Mouse (Mus musculus) embryo, embryonic 10 days (tissue): ENCODE measurements around the gene 1700012A03Rik.

Experiments used
- DNase-seq: peaks from one replicate; pipeline ENCODE4 v3.0.0-alpha.2; 2015; ENCODE audit warnings: low spot score

Gene 1700012A03Rik

GRCm38 (mm10) chr6:32049951-32050345 lies at the start of gene 1700012A03Rik:
Gene 1700012A03Rik (plus strand): TSS chr6:32050246.
- no peak for DNase-seq

- DNase-seq: no peak
Observed at GRCm38 (mm10) chr6:32004228-32004627, 45.8 kb upstream of the 1700012A03Rik start.

GRCm38 (mm10) chr6:32005914-32006313 lies 44.1 kb upstream of the 1700012A03Rik start:
- no peak for DNase-seq

GRCm38 (mm10) chr6:32006382-32006781 lies 43.7 kb upstream of the 1700012A03Rik start:
- no peak for DNase-seq

GRCm38 (mm10) chr6:32007336-32007735 lies 42.7 kb upstream of the 1700012A03Rik start:
- no peak for DNase-seq

GRCm38 (mm10) chr6:32016841-32017240 lies 33.2 kb upstream of the 1700012A03Rik start:
- DNase-seq: no peak

GRCm38 (mm10) chr6:32017406-32018104 lies 32.5 kb upstream of the 1700012A03Rik start:
- no peak for DNase-seq

- no peak for DNase-seq
Observed at GRCm38 (mm10) chr6:32018105-32018446, 32.0 kb upstream of the 1700012A03Rik start.

- DNase-seq: no peak
Observed at GRCm38 (mm10) chr6:32021853-32022536, 28.1 kb upstream of the 1700012A03Rik start.

GRCm38 (mm10) chr6:32022537-32022869 lies 27.5 kb upstream of the 1700012A03Rik start:
- DNase-seq: no peak

- no peak for DNase-seq
Observed at GRCm38 (mm10) chr6:32028228-32029009, 21.6 kb upstream of the 1700012A03Rik start.

GRCm38 (mm10) chr6:32034226-32034625 lies 15.8 kb upstream of the 1700012A03Rik start:
- no peak for DNase-seq

- no peak for DNase-seq
Observed at GRCm38 (mm10) chr6:32045344-32045743, 4.7 kb upstream of the 1700012A03Rik start.

GRCm38 (mm10) chr6:32049256-32049950 lies 643 bp upstream of the 1700012A03Rik start:
- DNase-seq: no peak

- no peak for DNase-seq
Observed at GRCm38 (mm10) chr6:32052135-32052915, 2.3 kb downstream of the 1700012A03Rik start.

GRCm38 (mm10) chr6:32056525-32056924 lies 6.5 kb downstream of the 1700012A03Rik start:
- no peak for DNase-seq

- no peak for DNase-seq
Observed at GRCm38 (mm10) chr6:32058571-32058970, 8.5 kb downstream of the 1700012A03Rik start.

GRCm38 (mm10) chr6:32060641-32061040 lies 10.6 kb downstream of the 1700012A03Rik start:
- DNase-seq: no peak

GRCm38 (mm10) chr6:32061266-32061665 lies 11.2 kb downstream of the 1700012A03Rik start:
- no peak for DNase-seq

- no peak for DNase-seq
Observed at GRCm38 (mm10) chr6:32065789-32066510, 15.9 kb downstream of the 1700012A03Rik start.

GRCm38 (mm10) chr6:32072161-32072560 lies 22.1 kb downstream of the 1700012A03Rik start:
- DNase-seq: no peak
